Mouse (Mus musculus): Measurements from ENCODE around the gene Nit1. TPM values are rescaled to one million over a fixed set of nuclear protein-coding genes. Genes with fewer than 3 reads are reported as not detected.
A peak's percentile ranks its signal among the peaks of the same experiment; 100 is the strongest.

The Nit1 gene
- total and polyA plus RNA-seq, 2 experiments from 2014 or later = 45.9 to 49.0 TPM

GRCm38 (mm10) chr1:171356814-171357213 is 11.4 kb upstream of the Nit1 start:
- H3K36me3 ChIP-seq (ENCODE audit: insufficient read depth, low read length) = peaks cover 5% of the 10 kb centered on the region; the same call in 1 of the 2 replicates
- H3K27ac ChIP-seq = no peak overlapping the region
- no peak for TF ChIP-seq CTCF (IDR thresholded peaks at IDR 0.05; ENCODE audit: low read depth)
- 94% methylated on average over 2 of the region's 2 CpGs for WGBS
- no peak overlapping the region for H3K4me3 ChIP-seq (ENCODE audit: low read length)
- no peaks in the 10 kb centered on the region for H3K9me3 ChIP-seq (ENCODE audit: low read length)
- no peaks in the 10 kb centered on the region for H3K4me1 ChIP-seq (ENCODE audit: insufficient read depth, low read length)
- no peaks in the 10 kb centered on the region for H3K27me3 ChIP-seq (ENCODE audit: insufficient read depth, low read length)
- no peak overlapping the region for H3K4me2 ChIP-seq (ENCODE audit: low read depth, low read length)
- no peak overlapping the region for H3K9ac ChIP-seq (replicated peaks; ENCODE audit: low read length)
- no peak for DNase-seq (ENCODE audit: low spot score)
- ATAC-seq = no peak

- 83% methylated on average over 5 of the region's 5 CpGs for WGBS
- DNase-seq (ENCODE audit: low spot score) (peak; percentile 55), ATAC-seq (no peak)
- Histone ChIP-seq H3K27ac (no peak overlapping the region), H3K4me3 (ENCODE audit: low read length) (no peak overlapping the region), H3K4me2 (ENCODE audit: low read depth, low read length) (no peak overlapping the region), H3K4me1 (ENCODE audit: insufficient read depth, low read length) (no peaks in the 10 kb centered on the region), H3K27me3 (ENCODE audit: insufficient read depth, low read length) (no peaks in the 10 kb centered on the region), H3K9me3 (ENCODE audit: low read length) (no peaks in the 10 kb centered on the region), H3K9ac (replicated peaks; ENCODE audit: low read length) (no peak overlapping the region), H3K36me3 (ENCODE audit: insufficient read depth, low read length) (peaks cover 5% of the 10 kb centered on the region; the same call in 1 of the 2 replicates)
- TF ChIP-seq CTCF (IDR thresholded peaks at IDR 0.05; ENCODE audit: low read depth) = peak; percentile 63
These were observed 10.4 kb upstream of the Nit1 start for GRCm38 (mm10) chr1:171355812-171356340.

DNA sequence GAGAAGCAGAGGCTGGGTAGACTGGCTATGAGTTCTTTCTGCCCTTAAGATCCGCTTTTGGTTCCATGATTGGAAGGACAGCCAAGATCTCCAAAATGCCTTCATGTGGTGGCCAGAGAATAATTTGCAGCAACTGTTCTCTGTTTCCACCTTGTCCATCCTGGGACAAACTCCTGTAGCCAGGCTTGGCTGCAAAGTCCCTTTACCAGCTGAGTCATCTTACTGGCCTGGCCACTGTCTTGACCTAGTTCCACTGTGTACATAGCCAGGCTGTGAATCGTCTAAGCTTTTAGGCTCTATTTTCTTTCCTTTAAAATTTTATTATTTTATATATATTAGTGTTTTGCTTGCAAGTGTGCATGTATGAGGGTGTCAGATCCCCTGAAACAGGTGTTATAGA is 3.8 kb upstream of the Nit1 start:
- Histone ChIP-seq H3K9me3 (ENCODE audit: low read length) (0 out of 2 replicates have a peak, but pooled peaks cover 5% of the 10 kb centered on the region), H3K27me3 (ENCODE audit: insufficient read depth, low read length) (no peaks in the 10 kb centered on the region), H3K4me1 (ENCODE audit: insufficient read depth, low read length) (no peaks in the 10 kb centered on the region), H3K4me2 (ENCODE audit: low read depth, low read length) (no peak overlapping the region), H3K4me3 (ENCODE audit: low read length) (no peak overlapping the region), H3K27ac (no peak overlapping the region), H3K36me3 (ENCODE audit: insufficient read depth, low read length) (no peaks in the 10 kb centered on the region), H3K9ac (replicated peaks; ENCODE audit: low read length) (no peak overlapping the region)
- ATAC-seq (no peak), DNase-seq (ENCODE audit: low spot score) (no peak)
- TF ChIP-seq CTCF (IDR thresholded peaks at IDR 0.05; ENCODE audit: low read depth) = no peak
- 97% methylated on average over 2 of the region's 2 CpGs for WGBS

DNA sequence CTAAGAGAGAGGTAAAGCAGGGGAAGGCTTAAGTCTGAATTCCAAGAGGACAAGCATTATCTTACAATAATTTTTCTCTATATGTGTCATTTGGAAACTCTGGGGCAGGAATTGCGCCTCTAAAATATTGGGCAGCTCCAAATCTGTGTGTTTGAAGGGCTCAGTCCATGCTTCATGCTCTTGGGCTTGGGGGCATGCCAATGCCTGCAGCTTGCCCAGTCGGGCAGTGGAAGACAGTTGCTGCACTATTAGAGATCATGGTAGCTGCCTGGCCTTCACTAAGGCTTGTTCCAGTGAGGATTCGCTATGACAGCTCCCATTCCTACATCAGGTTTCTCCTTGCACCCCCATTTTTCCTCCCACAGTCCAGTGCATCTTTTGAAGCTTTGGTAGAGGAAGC is 3.2 kb upstream of the Nit1 start:
- 83% methylated on average over 3 of the region's 3 CpGs for WGBS
- TF ChIP-seq CTCF (IDR thresholded peaks at IDR 0.05; ENCODE audit: low read depth) = no peak

GRCm38 (mm10) chr1:171346095-171346450 is 627 bp upstream of the Nit1 start:
- Histone ChIP-seq H3K4me3 (ENCODE audit: low read length) (peak overlapping the region; percentile 92), H3K4me2 (ENCODE audit: low read depth, low read length) (peak overlapping the region; percentile 90), H3K9ac (replicated peaks; ENCODE audit: low read length) (peak overlapping the region; percentile 80), H3K4me1 (ENCODE audit: insufficient read depth, low read length) (no peaks in the 10 kb centered on the region), H3K27me3 (ENCODE audit: insufficient read depth, low read length) (no peaks in the 10 kb centered on the region), H3K27ac (peak overlapping the region; percentile 78; the same call in 1 of the 2 replicates), H3K9me3 (ENCODE audit: low read length) (0 out of 2 replicates have a peak, but pooled peaks cover 5% of the 10 kb centered on the region), H3K36me3 (ENCODE audit: insufficient read depth, low read length) (peaks cover 17% of the 10 kb centered on the region; the same call in 1 of the 2 replicates)
- TF ChIP-seq CTCF (IDR thresholded peaks at IDR 0.05; ENCODE audit: low read depth) = no peak
- under 1% methylated on average over 14 of the region's 14 CpGs for WGBS
- no peak for DNase-seq (ENCODE audit: low spot score)
- ATAC-seq = no peak

More for the DNA sequence above, 3.2 kb upstream of the Nit1 start:
- ATAC-seq (no peak), DNase-seq (ENCODE audit: low spot score) (no peak)
- H3K27me3 ChIP-seq (ENCODE audit: insufficient read depth, low read length) = no peaks in the 10 kb centered on the region
- no peak overlapping the region for H3K9ac ChIP-seq (replicated peaks; ENCODE audit: low read length)
- no peak overlapping the region for H3K4me3 ChIP-seq (ENCODE audit: low read length)
- no peak overlapping the region for H3K27ac ChIP-seq
- no peak overlapping the region for H3K4me2 ChIP-seq (ENCODE audit: low read depth, low read length)
- 0 out of 2 replicates have a peak, but pooled peaks cover 5% of the 10 kb centered on the region for H3K9me3 ChIP-seq (ENCODE audit: low read length)
- H3K36me3 ChIP-seq (ENCODE audit: insufficient read depth, low read length) = no peaks in the 10 kb centered on the region
- no peaks in the 10 kb centered on the region for H3K4me1 ChIP-seq (ENCODE audit: insufficient read depth, low read length)

- H3K9me3 ChIP-seq (ENCODE audit: low read length) = 0 out of 2 replicates have a peak, but pooled peaks cover 5% of the 10 kb centered on the region
- H3K4me1 ChIP-seq (ENCODE audit: insufficient read depth, low read length) = no peaks in the 10 kb centered on the region
- DNase-seq (ENCODE audit: low spot score) (no peak), ATAC-seq (no peak)
- H3K9ac ChIP-seq (replicated peaks; ENCODE audit: low read length) = peak overlapping the region; percentile 80
- TF ChIP-seq CTCF (IDR thresholded peaks at IDR 0.05; ENCODE audit: low read depth) = no peak
- H3K27ac ChIP-seq = peak overlapping the region; percentile 78; the same call in 1 of the 2 replicates
- H3K36me3 ChIP-seq (ENCODE audit: insufficient read depth, low read length) = peaks cover 30% of the 10 kb centered on the region; the same call in 1 of the 2 replicates
- peak overlapping the region; percentile 92 for H3K4me3 ChIP-seq (ENCODE audit: low read length)
- H3K27me3 ChIP-seq (ENCODE audit: insufficient read depth, low read length) = no peaks in the 10 kb centered on the region
- 80% methylated on average over 9 of the region's 9 CpGs for WGBS
- peak overlapping the region; percentile 90 for H3K4me2 ChIP-seq (ENCODE audit: low read depth, low read length)
These were observed 731 bp downstream of the Nit1 start for GRCm38 (mm10) chr1:171344715-171345114.
